Mouse (Mus musculus) liver, embryonic 12.5 days (tissue): ENCODE results near the gene Nfe2. TPM values are rescaled to one million over a fixed set of nuclear protein-coding genes. Genes with fewer than 3 reads are reported as not detected.

Experiments used
- ATAC-seq: fragments of 200-750 bp; cut with Nextera tagmentation; 2 replicates; pipeline ENCODE4 v1.8.0; 2017; ENCODE audit warnings: moderate number of reproducible peaks, mild to moderate bottlenecking, moderate library complexity
- H3K27ac ChIP-seq: fragments of 300-500 bp; sonication (generic); 2 replicates; pipeline ENCODE4 v1.5.1; 2016; ENCODE audit warnings: mild to moderate bottlenecking
- H3K27me3 ChIP-seq: fragments of 300-500 bp; sonication (generic); replicated peaks from 2 replicates; pipeline ENCODE4 v1.6.1; 2016; ENCODE audit warnings: mild to moderate bottlenecking, moderate library complexity
- H3K36me3 ChIP-seq: fragments of 300-500 bp; sonication (generic); 2 replicates; pipeline ENCODE4 v1.6.1; 2016; ENCODE audit warnings: mild to moderate bottlenecking, moderate library complexity
- H3K4me1 ChIP-seq: fragments of 300-500 bp; sonication (generic); 2 replicates; pipeline ENCODE4 v1.6.1; 2016
- H3K4me2 ChIP-seq: fragments of 300-500 bp; sonication (generic); 2 replicates; pipeline ENCODE4 v1.6.1; 2016; ENCODE audit warnings: mild to moderate bottlenecking, moderate library complexity
- H3K4me3 ChIP-seq: fragments of 300-500 bp; sonication (generic); 2 replicates; pipeline ENCODE4 v1.5.1; 2016; ENCODE audit warnings: mild to moderate bottlenecking, moderate library complexity
- H3K9ac ChIP-seq: fragments of 300-500 bp; sonication (generic); 2 replicates; pipeline ENCODE4 v1.6.1; 2016; ENCODE audit warnings: mild to moderate bottlenecking, moderate library complexity
- H3K9me3 ChIP-seq: fragments of 300-500 bp; sonication (generic); replicated peaks from 2 replicates; pipeline ENCODE4 v1.6.1; 2016; ENCODE audit warnings: mild to moderate bottlenecking, moderate library complexity
- WGBS: fragments of 180-500 bp; shearing (Covaris S2); methylation state at CpG from one replicate; pipeline ENCODE4 v1.1.7; 2016; ENCODE audit not compliant: insufficient replicate concordance; 5-methylcytosine and 5-hydroxymethylcytosine counted together
- polyA plus RNA-seq: library from polyadenylated mRNA; unstranded; fragments of >200 nt; fragmentation: Nextera tagmentation; extraction: Ambion mirVana; gene quantifications from 2 replicates; pipeline ENCODE4 v1.2.1, GENCODE M21; 2016

The Nfe2 gene
- polyA plus RNA-seq, 1 experiment from 2014 or later = 168 TPM

GRCm38 (mm10) chr15:103227572-103227971, 30.6 kb downstream of the Nfe2 start:
- Histone ChIP-seq H3K4me2 (no peak overlapping the region), H3K4me3 (no peak overlapping the region), H3K36me3 (peaks cover 39% of the 10 kb centered on the region), H3K27ac (no peak overlapping the region), H3K9ac (no peak overlapping the region), H3K4me1 (peaks cover 33% of the 10 kb centered on the region; the same call in 1 of the 2 replicates), H3K9me3 (no peaks in the 10 kb centered on the region), H3K27me3 (no peaks in the 10 kb centered on the region)
- 76% methylated on average over 2 of the region's 2 CpGs for WGBS
- no peak for ATAC-seq

DNA sequence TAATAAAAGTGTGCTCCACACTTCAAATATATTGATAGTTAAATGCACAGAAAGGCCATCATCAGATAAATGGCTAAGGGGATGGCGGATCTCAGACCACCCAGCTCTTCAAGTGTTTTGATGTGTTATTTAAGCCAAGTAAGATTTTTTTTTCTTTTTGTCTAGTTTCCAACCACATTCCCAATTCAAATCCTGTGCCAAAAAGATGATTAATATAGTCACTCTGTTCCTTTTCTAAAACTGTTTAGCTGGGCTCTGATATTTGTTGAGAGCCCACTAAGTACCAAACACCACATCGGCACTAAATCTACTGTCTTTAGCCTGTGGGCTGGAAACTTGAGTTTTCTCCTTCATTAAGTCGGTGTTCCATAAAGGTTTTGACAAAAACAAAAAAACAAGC, 31.2 kb downstream of the Nfe2 start:
- Histone ChIP-seq H3K27me3 (no peaks in the 10 kb centered on the region), H3K27ac (no peak overlapping the region), H3K36me3 (peaks cover 36% of the 10 kb centered on the region), H3K4me1 (peaks cover 29% of the 10 kb centered on the region; the same call in 1 of the 2 replicates), H3K9me3 (no peaks in the 10 kb centered on the region), H3K4me2 (no peak overlapping the region), H3K9ac (no peak overlapping the region), H3K4me3 (no peak overlapping the region)
- no peak for ATAC-seq
- 92% methylated on average over 3 of the region's 3 CpGs for WGBS

GRCm38 (mm10) chr15:103224161-103224560, 34.0 kb downstream of the Nfe2 start:
- no peak overlapping the region for H3K4me3 ChIP-seq
- H3K9me3 ChIP-seq = no peaks in the 10 kb centered on the region
- H3K27me3 ChIP-seq = no peaks in the 10 kb centered on the region
- ATAC-seq = no peak
- peaks cover 31% of the 10 kb centered on the region for H3K4me1 ChIP-seq
- peaks cover 47% of the 10 kb centered on the region for H3K36me3 ChIP-seq
- no peak overlapping the region for H3K27ac ChIP-seq
- H3K4me2 ChIP-seq = no peak overlapping the region
- no peak overlapping the region for H3K9ac ChIP-seq
- WGBS = 88% methylated on average over 2 of the region's 2 CpGs

GRCm38 (mm10) chr15:103221386-103221785, 36.8 kb downstream of the Nfe2 start:
- Histone ChIP-seq H3K9ac (no peak overlapping the region), H3K4me1 (peaks cover 36% of the 10 kb centered on the region), H3K36me3 (peaks cover 47% of the 10 kb centered on the region), H3K9me3 (no peaks in the 10 kb centered on the region), H3K27ac (no peak overlapping the region), H3K4me2 (no peak overlapping the region), H3K27me3 (no peaks in the 10 kb centered on the region), H3K4me3 (no peak overlapping the region)
- 75% methylated on average over 1 of the region's 1 CpGs for WGBS
- ATAC-seq = no peak

DNA sequence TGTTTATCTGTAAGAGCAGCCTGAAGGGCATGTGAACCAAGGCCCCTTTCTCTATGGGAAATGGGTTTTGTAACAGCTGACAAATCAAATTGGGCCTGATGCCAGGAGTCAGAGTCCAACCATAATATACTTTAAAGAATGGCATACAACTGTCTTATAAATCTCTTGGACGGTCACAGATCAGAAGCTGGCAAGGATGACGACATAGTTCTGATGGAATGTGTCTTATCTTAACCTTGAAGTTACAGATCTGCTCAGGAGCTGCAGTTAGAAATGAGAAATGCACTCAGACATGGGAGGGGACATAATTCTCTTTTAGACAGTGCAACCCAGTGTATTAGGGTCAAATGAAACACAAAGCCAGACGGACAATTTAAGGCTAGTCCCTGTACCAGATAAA, 37.4 kb downstream of the Nfe2 start:
- no peak overlapping the region for H3K4me3 ChIP-seq
- H3K36me3 ChIP-seq = peaks cover 47% of the 10 kb centered on the region
- no peaks in the 10 kb centered on the region for H3K27me3 ChIP-seq
- peaks cover 42% of the 10 kb centered on the region for H3K4me1 ChIP-seq
- H3K9me3 ChIP-seq = no peaks in the 10 kb centered on the region
- H3K4me2 ChIP-seq = no peak overlapping the region
- H3K9ac ChIP-seq = no peak overlapping the region
- H3K27ac ChIP-seq = no peak overlapping the region
- no peak for ATAC-seq
- WGBS = 56% methylated on average over 3 of the region's 3 CpGs

DNA sequence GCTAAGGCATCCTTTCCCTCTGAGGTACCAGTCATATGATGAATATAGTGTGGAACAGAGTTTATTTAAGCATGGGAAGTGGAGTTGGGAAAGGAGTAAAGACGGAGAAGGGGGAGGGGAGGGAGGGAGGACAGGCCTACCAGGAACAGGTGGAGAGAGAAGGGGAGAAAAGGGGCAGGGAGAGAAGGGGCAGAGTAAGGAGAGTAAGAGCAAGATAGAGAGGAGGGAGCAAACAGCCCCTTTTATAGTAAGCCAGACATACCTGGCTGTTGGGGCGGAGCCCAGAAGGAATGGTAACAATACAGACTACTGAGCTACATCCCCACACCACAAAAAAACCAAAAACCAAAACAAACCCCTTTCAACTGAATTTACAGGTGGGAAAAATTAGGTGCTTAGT, 42.2 kb downstream of the Nfe2 start:
- Histone ChIP-seq H3K9ac (peak overlapping the region; percentile 44; the same call in 1 of the 2 replicates), H3K27ac (peak overlapping the region; percentile 69; the same call in 1 of the 2 replicates), H3K4me1 (peaks cover 44% of the 10 kb centered on the region), H3K36me3 (peaks cover 50% of the 10 kb centered on the region), H3K4me2 (peak overlapping the region; percentile 54), H3K9me3 (no peaks in the 10 kb centered on the region), H3K4me3 (peak overlapping the region; percentile 11; the same call in 1 of the 2 replicates), H3K27me3 (no peaks in the 10 kb centered on the region)
- ATAC-seq = no peak
- 48% methylated on average over 2 of the region's 2 CpGs for WGBS

DNA sequence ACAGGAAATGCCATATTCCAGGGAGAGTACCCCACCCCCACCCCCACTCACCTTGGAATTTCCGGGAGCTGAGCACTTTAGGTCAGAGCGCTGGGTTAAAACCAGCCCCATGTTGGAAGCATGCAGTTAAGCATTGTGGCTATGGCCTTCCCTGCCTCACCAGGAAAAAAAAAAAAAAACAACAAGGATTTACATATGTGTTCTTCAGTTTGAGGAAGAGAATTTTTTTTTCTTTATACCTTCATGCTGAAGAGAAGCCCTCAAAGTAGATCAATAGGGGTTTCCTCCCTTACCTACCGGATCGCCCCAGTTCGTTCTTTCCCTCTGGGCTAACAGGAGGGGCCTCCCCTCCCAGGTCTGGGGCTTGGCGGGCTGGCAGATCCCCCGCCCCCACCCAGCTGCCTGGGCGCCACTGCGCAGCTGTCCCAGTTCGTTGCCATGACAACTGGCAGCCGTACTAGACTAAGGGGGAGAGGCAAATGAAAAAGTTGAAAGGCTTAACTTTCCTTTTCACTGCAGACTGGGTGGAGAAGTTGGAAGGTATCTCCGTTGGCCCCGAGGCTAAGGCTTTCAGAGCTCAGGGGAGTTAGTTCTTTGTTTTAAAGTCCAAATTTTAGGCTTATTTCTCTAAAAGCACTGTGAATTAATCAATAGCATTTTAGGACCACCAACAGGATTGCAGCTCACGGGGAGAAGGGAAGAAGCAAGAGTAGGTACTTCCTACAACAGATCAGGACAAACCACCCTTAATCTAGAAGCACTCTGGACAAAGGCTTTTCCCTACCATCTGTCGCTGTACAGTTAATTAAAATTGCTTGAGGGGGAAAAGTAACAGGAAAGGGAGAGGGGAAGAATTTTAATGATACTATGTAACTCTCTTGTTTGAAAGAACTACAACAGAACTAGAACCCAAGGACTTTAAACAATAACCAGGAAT, 43.0 kb downstream of the Nfe2 start:
- Histone ChIP-seq H3K4me1 (peaks cover 40% of the 10 kb centered on the region), H3K4me3 (peak overlapping the region; percentile 22), H3K36me3 (peaks cover 50% of the 10 kb centered on the region), H3K27ac (peak overlapping the region; percentile 69), H3K4me2 (peak overlapping the region; percentile 54), H3K9me3 (no peaks in the 10 kb centered on the region), H3K27me3 (no peaks in the 10 kb centered on the region), H3K9ac (peak overlapping the region; percentile 44)
- peak; percentile 79 for ATAC-seq
- 7% methylated on average over 15 of the region's 15 CpGs for WGBS

- Histone ChIP-seq H3K4me2 (peak overlapping the region; percentile 32; the same call in 1 of the 2 replicates), H3K9me3 (no peaks in the 10 kb centered on the region), H3K4me3 (no peak overlapping the region), H3K36me3 (peaks cover 54% of the 10 kb centered on the region), H3K4me1 (peaks cover 40% of the 10 kb centered on the region), H3K27me3 (no peaks in the 10 kb centered on the region), H3K27ac (peak overlapping the region; percentile 30; the same call in 1 of the 2 replicates), H3K9ac (no peak overlapping the region)
- ATAC-seq = no peak
- WGBS = 77% methylated on average over 2 of the region's 2 CpGs
Observed at GRCm38 (mm10) chr15:103214149-103214548, 44.1 kb downstream of the Nfe2 start.

DNA sequence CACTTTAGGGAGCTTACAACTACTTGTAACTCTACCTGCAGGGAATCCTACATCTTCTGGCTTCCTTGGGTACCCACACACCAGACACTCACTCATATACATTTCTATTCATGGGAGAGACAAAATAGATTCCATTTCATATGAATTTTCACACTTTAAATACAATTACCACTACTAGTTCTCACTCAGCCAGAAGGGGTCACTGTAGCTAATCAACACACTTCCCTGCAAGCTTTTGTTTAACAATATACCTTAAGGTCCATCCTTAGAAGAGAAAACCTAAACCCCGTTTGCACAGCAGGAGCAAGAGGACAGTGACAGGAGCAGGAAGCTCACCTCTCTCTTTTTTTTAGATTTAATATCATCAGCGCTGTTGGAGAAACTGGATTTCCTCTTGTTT, 53.0 kb downstream of the Nfe2 start:
- Histone ChIP-seq H3K9me3 (no peaks in the 10 kb centered on the region), H3K9ac (no peak overlapping the region), H3K27me3 (no peaks in the 10 kb centered on the region), H3K36me3 (peaks cover 98% of the 10 kb centered on the region), H3K27ac (no peak overlapping the region), H3K4me1 (no peaks in the 10 kb centered on the region), H3K4me2 (no peak overlapping the region), H3K4me3 (no peak overlapping the region)
- ATAC-seq = no peak
- 72% methylated on average over 2 of the region's 2 CpGs for WGBS

DNA sequence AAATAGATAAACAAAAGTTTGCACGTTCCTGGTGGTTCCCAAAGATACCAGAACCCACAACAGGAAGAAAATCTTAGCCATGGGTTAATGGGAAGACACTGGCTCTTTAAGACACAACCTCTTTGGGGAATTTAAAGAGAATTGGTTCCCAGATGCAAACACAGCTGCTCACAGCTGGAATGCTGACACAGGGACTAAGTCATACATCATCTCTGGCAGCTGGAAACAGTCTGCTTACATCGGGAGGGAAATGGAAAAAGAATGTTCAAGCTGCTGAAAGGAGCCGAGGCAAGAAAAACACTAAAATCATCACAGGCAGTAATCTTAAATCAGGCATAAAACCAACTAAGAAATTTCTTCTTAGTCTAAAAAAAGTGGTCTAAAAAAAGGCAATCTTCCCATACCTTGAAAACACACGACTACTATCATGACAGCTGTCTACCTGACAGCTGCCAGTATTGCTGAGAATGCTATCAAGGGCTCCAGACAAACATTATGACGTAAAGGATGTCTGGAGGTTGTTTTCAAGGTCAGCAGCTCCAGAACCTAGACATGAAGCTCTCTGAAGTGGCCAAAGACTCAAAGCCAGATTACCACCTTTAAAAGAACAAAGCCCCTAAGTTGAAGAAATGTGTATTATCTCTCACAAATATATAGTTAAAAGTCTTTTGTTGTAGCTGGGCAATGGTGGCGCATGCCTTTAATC, 56.0 kb downstream of the Nfe2 start:
- Histone ChIP-seq H3K4me2 (no peak overlapping the region), H3K4me3 (no peak overlapping the region), H3K27ac (no peak overlapping the region), H3K27me3 (no peaks in the 10 kb centered on the region), H3K9me3 (no peaks in the 10 kb centered on the region), H3K9ac (no peak overlapping the region), H3K36me3 (peaks cover 98% of the 10 kb centered on the region), H3K4me1 (no peaks in the 10 kb centered on the region)
- no peak for ATAC-seq
- WGBS = 66% methylated on average over 6 of the region's 6 CpGs
